8 mouse cellular contexts compared by ENCODE assay signal in genomic region chr7:7209313-7210151, GRCm38 (mm10). TPM values are rescaled to one million over a fixed set of nuclear protein-coding genes. Genes with fewer than 3 reads are reported as not detected.
DNase-seq lines count a peak whose midpoint lies in the region; ATAC-seq and TF ChIP-seq lines count a peak whose summit lies in the region.
"Not testable (repeated sequence)": the region's sequence is repeated elsewhere in the genome, so short reads cannot be mapped to it uniquely, and the experiment has no call there.

Zfp772 (minus strand) TSS chr7:7209998.

- CTCF ChIA-PET in Patski (lab: Charles Lee), result interaction anchor here (1.2 kb wide), 1 partner anchor 21 kb away, joined by 3 read pairs; no protein-coding TSS in a partner anchor

- H3K27me3 ChIP-seq in Patski, result not testable (repeated sequence)

- POLR2A ChIA-PET in Patski (lab: Charles Lee), result not testable (repeated sequence)

- DNase-seq in Patski (ENCODE audit: low read depth, low spot score), result not testable (repeated sequence)
- peak; percentile 35 for DNase-seq in gastrocnemius, postnatal 25 days
- peak; percentile 44 for DNase-seq in left cerebral cortex, adult 11 months (ENCODE audit: low spot score)
- DNase-seq in lung, postnatal 10 days, result peak; percentile 61
- DNase-seq in ovary, postnatal 14 days (ENCODE audit: low spot score), result peak; percentile 8
- peak; percentile 46 for DNase-seq in thymus, postnatal 4 days

- in situ Hi-C loops in Patski (cut with MboI; ENCODE audit: low pct_unique_long_range_greater_than_20kb), result not testable (repeated sequence)

- TF ChIP-seq CTCF in Patski (IDR thresholded peaks at IDR 0.05), result not testable (repeated sequence)

- ATAC-seq in Patski, result peak; percentile 87
- ATAC-seq in common myeloid progenitor, adult 5-6 weeks (replicated peaks; ENCODE audit: low read depth, poor library complexity, severe bottlenecking), result 0 out of 2 replicates have a peak, but pooled peaks have one; percentile 47
- ATAC-seq in inflammation-experienced regulatory T-cells, adult 6 months, result peak; percentile 17

RNA-seq across cellular contexts. Expression of gene Zfp772, which starts in this region (rescaled TPM):
- polyA plus RNA-seq in Patski (2021), result 3.5 TPM
- 4.2 and 4.6 TPM in 2 replicates for total RNA-seq in common myeloid progenitor, adult 5-6 weeks (2017)
- 1 to 10 TPM; 1.5 to 1.6 TPM for total RNA-seq in gastrocnemius, postnatal 25 days (2021)
- 1 to 10 TPM; 3.0 to 4.7 (median 4.1) TPM for polyA plus RNA-seq in inflammation-experienced regulatory T-cells, adult 6 months (2017; shearing (Covaris generic))

Comparison
In these comparisons a context has a peak if more than half of its experiments do, and no peak if none do; other contexts are left out.
1. ATAC-seq: peak in every context shown above with its lines; median percentile 87 in Patski; 47 in common myeloid progenitor, adult 5-6 weeks; 17 in inflammation-experienced regulatory T-cells, adult 6 months.